Mouse (Mus musculus) hindbrain, postnatal 0 days (tissue): ENCODE data around the gene Wfdc12. TPM values are rescaled to one million over a fixed set of nuclear protein-coding genes. Genes with fewer than 3 reads are reported as not detected.

Experiments used
- ATAC-seq: fragments of 200-750 bp; cut with Nextera tagmentation; 2 replicates; pipeline ENCODE4 v1.8.0; 2017; ENCODE audit warnings: mild to moderate bottlenecking, moderate TSS enrichment, moderate library complexity
- DNase-seq: peaks from one replicate; pipeline ENCODE4 v3.0.0-alpha.2; 2015; ENCODE audit warnings: low spot score
- H3K27ac ChIP-seq: fragments of 300-500 bp; sonication (generic); 2 replicates; pipeline ENCODE4 v1.5.1; 2014; ENCODE audit warnings: mild to moderate bottlenecking
- H3K27me3 ChIP-seq: fragments of 300-500 bp; sonication (generic); 2 replicates; pipeline ENCODE4 v1.6.1; 2014; ENCODE audit warnings: low read length, mixed read lengths; ENCODE audit not compliant: insufficient read depth
- H3K36me3 ChIP-seq: fragments of 300-500 bp; sonication (generic); 2 replicates; pipeline ENCODE4 v1.6.1; 2014; ENCODE audit warnings: low read length, mixed read lengths; ENCODE audit not compliant: insufficient read depth
- H3K4me1 ChIP-seq: fragments of 300-500 bp; sonication (generic); 2 replicates; pipeline ENCODE4 v1.6.1; 2014; ENCODE audit warnings: antibody characterized with exemption, low read length, mixed read lengths; ENCODE audit not compliant: insufficient read depth
- H3K4me2 ChIP-seq: fragments of 300-500 bp; sonication (generic); 2 replicates; pipeline ENCODE4 v1.6.1; 2014; ENCODE audit warnings: low read depth, mild to moderate bottlenecking, low read length, moderate library complexity, mixed read lengths
- H3K4me3 ChIP-seq: fragments of 300-500 bp; sonication (generic); 2 replicates; pipeline ENCODE4 v1.5.1; 2014; ENCODE audit warnings: low read length
- H3K9ac ChIP-seq: fragments of 300-500 bp; sonication (generic); replicated peaks from 2 replicates; pipeline ENCODE4 v1.6.1; 2014; ENCODE audit warnings: mild to moderate bottlenecking, low read length, moderate library complexity, mixed read lengths
- H3K9me3 ChIP-seq: fragments of 300-500 bp; sonication (generic); 2 replicates; pipeline ENCODE4 v1.6.1; 2016; ENCODE audit warnings: low read length, mixed read lengths
- CTCF ChIP-seq: IDR thresholded peaks from 2 replicates; pipeline ENCODE4 v1.5.1; 2016; ENCODE audit warnings: antibody characterized with exemption, control low read depth, low read depth
- WGBS: fragments of 180-500 bp; shearing (Covaris S2); extraction: QIAGEN DNeasy Blood & Tissue Kit; methylation state at CpG from one replicate; pipeline ENCODE4 v1.1.7; 2014; 5-methylcytosine and 5-hydroxymethylcytosine counted together
- polyA plus RNA-seq: library from polyadenylated mRNA; unstranded; fragments of >200 nt; fragmentation: Nextera tagmentation; extraction: Ambion mirVana; gene quantifications from 2 replicates; pipeline ENCODE4 v1.2.1, GENCODE M21; 2015
- total RNA-seq: library from RNA; depleted of rRNA; stranded (reverse); fragments of >200 nt; gene quantifications from 2 replicates; pipeline ENCODE4 v1.2.3, GENCODE M21; 2014

Gene Wfdc12
- total and polyA plus RNA-seq, 2 experiments from 2014 or later: not detected

GRCm38 (mm10) chr2:164168571-164168946 is 21.8 kb downstream of the Wfdc12 start:
- WGBS: 12% methylated on average over 42 of the region's 42 CpGs
- H3K9me3 ChIP-seq: no peaks in the 10 kb centered on the region
- peak overlapping the region; percentile 39 for H3K4me3 ChIP-seq
- peak; percentile 35 for TF ChIP-seq CTCF
- no peaks in the 10 kb centered on the region for H3K36me3 ChIP-seq
- ATAC-seq (peak; percentile 74; the same call in 1 of the 2 replicates), DNase-seq (peak; percentile 78)
- no peak overlapping the region for H3K27ac ChIP-seq
- peaks cover 8% of the 10 kb centered on the region; the same call in 1 of the 2 replicates for H3K4me1 ChIP-seq
- peak overlapping the region; percentile 52 for H3K4me2 ChIP-seq
- H3K9ac ChIP-seq: no peak overlapping the region; the same call in 1 of the 2 replicates
- peaks cover 53% of the 10 kb centered on the region for H3K27me3 ChIP-seq

- Histone ChIP-seq H3K27me3 (peaks cover 53% of the 10 kb centered on the region), H3K27ac (no peak overlapping the region), H3K9ac (peak overlapping the region; percentile 48; the same call in 1 of the 2 replicates), H3K36me3 (no peaks in the 10 kb centered on the region), H3K4me1 (peaks cover 8% of the 10 kb centered on the region; the same call in 1 of the 2 replicates), H3K4me3 (peak overlapping the region; percentile 39), H3K9me3 (no peaks in the 10 kb centered on the region), H3K4me2 (peak overlapping the region; percentile 52)
- 10% methylated on average over 90 of the region's 90 CpGs for whole genome bisulfite sequencing
- ATAC-seq (peak; percentile 87), DNase-seq (peak; percentile 65)
- no peak for TF ChIP-seq CTCF
These were observed 22.4 kb downstream of the Wfdc12 start for GRCm38 (mm10) chr2:164167752-164168570.

GRCm38 (mm10) chr2:164164941-164165340 is 25.5 kb downstream of the Wfdc12 start:
- no peaks in the 10 kb centered on the region for H3K36me3 ChIP-seq
- no peaks in the 10 kb centered on the region; the same call in 1 of the 2 replicates for H3K4me1 ChIP-seq
- 97% methylated on average over 5 of the region's 5 CpGs for WGBS
- no peak overlapping the region for H3K4me3 ChIP-seq
- ATAC-seq (no peak), DNase-seq (no peak)
- peaks cover 33% of the 10 kb centered on the region for H3K27me3 ChIP-seq
- H3K27ac ChIP-seq: no peak overlapping the region
- no peak for TF ChIP-seq CTCF
- no peak overlapping the region for H3K4me2 ChIP-seq
- no peak overlapping the region for H3K9ac ChIP-seq
- H3K9me3 ChIP-seq: no peaks in the 10 kb centered on the region

GRCm38 (mm10) chr2:164161515-164162055 is 28.8 kb downstream of the Wfdc12 start:
- Histone ChIP-seq H3K4me3 (no peak overlapping the region), H3K36me3 (no peaks in the 10 kb centered on the region), H3K27me3 (0 out of 2 replicates have a peak, but pooled peaks cover 8% of the 10 kb centered on the region), H3K9me3 (no peaks in the 10 kb centered on the region), H3K9ac (no peak overlapping the region), H3K27ac (no peak overlapping the region), H3K4me2 (no peak overlapping the region), H3K4me1 (no peaks in the 10 kb centered on the region; the same call in 1 of the 2 replicates)
- TF ChIP-seq CTCF: no peak
- no peak for ATAC-seq
- WGBS: 87% methylated on average over 11 of the region's 11 CpGs
- DNase-seq: no peak

GRCm38 (mm10) chr2:164158838-164159237 is 31.6 kb downstream of the Wfdc12 start:
- Histone ChIP-seq H3K4me2 (no peak overlapping the region), H3K4me1 (no peaks in the 10 kb centered on the region), H3K9me3 (no peaks in the 10 kb centered on the region), H3K27me3 (no peaks in the 10 kb centered on the region), H3K4me3 (no peak overlapping the region), H3K27ac (no peak overlapping the region), H3K9ac (no peak overlapping the region), H3K36me3 (no peaks in the 10 kb centered on the region)
- no peak for DNase-seq
- no peak for ATAC-seq
- TF ChIP-seq CTCF: no peak
- 90% methylated on average over 2 of the region's 2 CpGs for WGBS

- Histone ChIP-seq H3K9ac (no peak overlapping the region), H3K27me3 (no peaks in the 10 kb centered on the region), H3K27ac (no peak overlapping the region), H3K9me3 (no peaks in the 10 kb centered on the region), H3K4me1 (no peaks in the 10 kb centered on the region), H3K4me3 (no peak overlapping the region), H3K4me2 (no peak overlapping the region), H3K36me3 (peaks cover 14% of the 10 kb centered on the region; the same call in 1 of the 2 replicates)
- no peak for ATAC-seq
- TF ChIP-seq CTCF: no peak
- 83% methylated on average over 7 of the region's 7 CpGs for WGBS
- DNase-seq: no peak
These were observed 34.2 kb downstream of the Wfdc12 start for GRCm38 (mm10) chr2:164156158-164156557.
